Mouse (Mus musculus) heart, postnatal 0 days (tissue): ENCODE measurements around the gene Hnrnpf.
A peak's percentile ranks its signal among the peaks of the same experiment; 100 is the strongest.

ENCODE experiments used
- CTCF ChIP-seq: IDR thresholded peaks from 2 replicates; pipeline ENCODE4 v1.5.1; 2016; ENCODE audit warnings: antibody characterized with exemption, control low read depth, low read depth
- EP300 ChIP-seq: IDR thresholded peaks from 2 replicates; pipeline ENCODE4 v1.6.1; 2016; ENCODE audit warnings: antibody characterized with exemption, low read depth

DNA sequence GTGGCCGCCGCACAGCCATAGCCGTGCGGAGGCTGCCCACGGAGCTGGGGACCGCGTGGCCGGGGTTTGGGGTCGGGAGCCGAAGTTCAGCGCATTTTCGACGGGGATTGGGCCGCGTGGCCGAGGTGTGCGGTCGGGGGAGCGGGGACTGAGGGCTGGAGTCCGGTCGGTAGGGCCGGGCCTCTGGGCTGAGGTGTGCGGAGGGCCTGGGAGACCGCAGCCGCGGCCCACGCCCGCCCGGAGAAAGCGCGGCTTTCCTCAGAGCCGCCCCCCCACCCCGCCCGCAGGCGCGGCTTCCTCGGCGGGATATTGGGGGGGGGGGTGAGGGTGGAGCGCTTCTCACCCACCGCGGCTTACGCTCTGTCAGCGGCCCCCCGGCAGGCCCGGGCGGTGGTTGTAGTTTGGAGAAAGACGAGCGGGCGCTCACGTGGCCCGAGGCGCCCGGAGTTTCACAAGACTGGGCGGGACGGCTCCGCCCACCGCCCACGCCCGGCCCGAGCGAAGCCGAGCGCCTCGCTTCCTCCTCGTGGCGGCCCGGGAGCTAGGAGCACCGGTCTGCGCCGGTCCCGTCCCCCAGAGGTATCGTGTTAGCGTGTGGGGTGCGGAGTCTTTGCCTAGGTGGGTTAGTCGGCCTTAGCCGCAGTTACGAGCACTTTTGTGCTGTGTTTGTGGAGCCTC is 7.3 kb downstream of the Hnrnpf start:
- TF ChIP-seq CTCF (no peak), EP300 (0 out of 2 replicates have a peak, but pooled peaks have one; percentile 18)
